Mouse (Mus musculus): Measurements from ENCODE around the gene Utp11.

DNA sequence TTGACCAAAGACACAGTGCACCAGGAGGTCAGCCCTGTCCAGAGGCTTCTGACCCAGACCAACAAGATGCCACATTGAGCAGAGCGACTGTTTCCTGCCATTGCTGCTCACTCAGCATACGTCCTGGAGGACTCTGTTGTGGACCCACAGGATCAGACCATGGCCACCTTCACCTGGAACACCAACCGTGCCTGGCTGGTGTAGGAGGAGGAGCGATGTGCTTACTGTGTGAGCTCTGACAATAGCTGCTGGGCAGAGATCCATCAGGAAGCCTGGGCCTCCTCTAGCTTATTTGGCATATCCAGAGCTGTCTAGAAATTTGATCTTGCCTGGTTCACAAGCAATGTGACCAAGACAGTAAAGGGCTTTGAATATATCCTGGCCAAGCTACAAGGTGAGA, 25.7 kb upstream of the Utp11 start:
- TF ChIP-seq CTCF (IDR thresholded peaks at IDR 0.05; ENCODE audit: low read depth, low read length) (no peak), POLR2A (IDR thresholded peaks at IDR 0.05; ENCODE audit: extremely low read depth, insufficient read depth, low read length) (no peak)
